Mouse (Mus musculus) ZHBTc4 (cell line): ENCODE data around the gene Stk40.
"Not testable (repeated sequence)": the region's sequence is repeated elsewhere in the genome, so short reads cannot be mapped to it uniquely, and the experiment has no call there.

ENCODE experiments used
- DNase-seq: peaks from one replicate; pipeline ENCODE4 v3.0.0-alpha.2; 2011; ENCODE audit warnings: low read depth, low spot score

Gene Stk40

DNA sequence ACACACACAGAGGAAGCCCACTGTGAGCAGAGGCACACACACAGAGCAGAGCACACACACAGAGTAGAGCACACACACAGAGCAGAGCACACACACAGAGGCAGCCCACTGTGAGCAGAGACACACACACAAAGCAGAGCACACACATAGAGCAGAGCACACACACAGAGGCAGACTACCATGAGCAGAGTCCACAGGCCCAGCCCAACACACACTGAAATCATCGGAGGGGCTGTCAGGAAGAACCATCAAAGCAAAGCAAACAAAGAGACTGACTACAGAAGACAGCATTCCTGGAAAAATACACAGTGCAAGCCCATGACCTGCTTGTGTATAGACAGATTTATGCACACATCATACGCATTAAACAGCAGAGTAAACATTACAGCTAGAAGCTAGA lies 52.1 kb downstream of the Stk40 start:
- DNase-seq, result no peak

DNA sequence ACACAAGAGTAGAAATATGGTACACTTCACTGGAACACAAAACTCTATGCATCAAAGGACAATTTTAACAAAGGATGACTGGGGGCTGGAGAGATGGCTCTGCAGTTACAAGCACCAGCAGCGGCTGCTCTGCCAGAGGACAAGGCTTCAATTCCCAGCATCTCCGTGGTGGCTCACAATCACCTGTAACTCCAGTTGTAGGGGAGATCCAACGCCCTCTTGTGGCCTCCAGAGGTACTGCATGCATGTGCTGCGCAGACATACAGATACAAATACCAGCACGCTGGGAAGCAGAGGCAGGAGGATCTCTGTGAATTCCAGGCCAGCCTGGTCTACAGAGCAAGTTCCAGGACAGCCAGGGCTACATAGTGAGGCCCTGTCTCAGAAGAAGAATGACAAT lies 52.9 kb downstream of the Stk40 start:
- peak; percentile 90 for DNase-seq

DNA sequence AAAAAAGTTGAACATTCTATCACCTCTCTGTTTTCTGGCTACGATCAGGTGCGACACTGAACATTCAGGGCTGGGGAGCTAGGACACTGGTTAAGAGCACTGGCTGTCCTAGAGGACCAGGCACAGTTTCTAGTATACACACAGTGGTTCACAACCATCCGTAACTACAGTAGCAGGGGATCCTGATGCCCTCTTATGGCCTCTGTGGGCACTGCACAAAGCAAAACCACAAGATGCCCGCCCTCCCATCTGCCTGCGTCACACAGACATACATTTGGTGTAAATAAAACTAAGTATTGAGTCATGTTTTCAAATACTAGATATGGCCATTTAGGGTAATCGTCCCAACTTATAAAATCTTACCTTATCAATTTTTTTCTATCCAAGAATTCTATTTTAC lies 53.8 kb downstream of the Stk40 start:
- peak; percentile 64 for DNase-seq

DNA sequence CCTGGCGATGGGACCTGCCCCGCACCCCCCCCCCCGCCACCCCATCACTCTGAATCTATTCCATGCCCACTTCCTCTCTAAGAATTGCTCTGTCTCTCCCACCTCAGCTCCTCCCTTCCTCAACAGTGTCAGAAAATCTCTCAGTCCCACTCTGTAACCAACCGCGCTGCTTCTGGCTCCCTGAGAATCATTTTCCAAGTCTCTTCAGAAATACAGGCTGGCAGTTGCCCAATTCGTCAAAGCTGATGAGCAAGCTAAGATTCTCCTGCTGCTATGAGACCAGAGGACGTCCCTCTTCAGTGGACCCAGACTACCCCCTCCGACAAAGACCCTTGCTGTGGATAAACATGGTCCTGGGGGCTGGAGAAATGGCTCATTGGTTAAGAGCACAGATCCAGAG lies 55.7 kb downstream of the Stk40 start:
- DNase-seq, result no peak

DNA sequence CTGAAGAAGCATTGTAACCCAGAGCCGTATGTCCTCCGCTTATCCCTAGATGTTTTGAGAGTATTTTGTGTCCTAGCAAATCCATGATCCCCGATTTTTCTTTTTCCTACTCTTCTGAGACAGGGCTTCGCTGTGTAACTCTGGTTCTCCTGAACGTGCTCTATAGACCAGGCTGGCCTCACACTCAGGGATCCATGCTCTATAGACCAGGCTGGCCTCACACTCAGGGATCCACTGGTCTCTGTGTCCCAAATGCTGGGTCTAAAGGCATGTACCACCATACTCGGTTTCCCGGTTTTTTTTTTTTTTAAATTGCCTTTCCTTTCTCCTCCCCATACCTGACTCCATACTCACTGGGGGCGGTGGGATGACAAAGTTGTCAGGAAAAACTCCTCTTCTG lies 57.2 kb downstream of the Stk40 start:
- DNase-seq, result no peak

DNA sequence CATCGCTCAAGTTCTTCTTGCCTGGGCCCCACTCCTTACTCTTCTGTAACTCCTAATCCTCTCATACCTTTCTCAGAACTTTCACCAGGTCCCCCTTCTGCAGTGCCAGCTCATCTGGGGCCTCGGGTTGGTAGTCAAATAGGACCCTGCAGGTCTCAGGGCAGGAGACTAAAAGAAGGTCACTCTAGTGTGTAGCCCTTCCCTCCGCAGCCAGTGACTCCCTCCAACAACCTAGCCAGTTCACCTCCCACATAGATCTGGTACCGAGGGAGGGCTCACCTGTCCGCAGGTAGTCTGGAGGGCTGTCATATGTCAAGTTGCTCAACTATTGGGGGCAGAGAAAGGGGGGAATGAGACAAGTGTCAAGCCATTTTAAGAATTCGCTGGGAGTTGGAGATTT lies 57.7 kb downstream of the Stk40 start:
- no peak for DNase-seq

DNA sequence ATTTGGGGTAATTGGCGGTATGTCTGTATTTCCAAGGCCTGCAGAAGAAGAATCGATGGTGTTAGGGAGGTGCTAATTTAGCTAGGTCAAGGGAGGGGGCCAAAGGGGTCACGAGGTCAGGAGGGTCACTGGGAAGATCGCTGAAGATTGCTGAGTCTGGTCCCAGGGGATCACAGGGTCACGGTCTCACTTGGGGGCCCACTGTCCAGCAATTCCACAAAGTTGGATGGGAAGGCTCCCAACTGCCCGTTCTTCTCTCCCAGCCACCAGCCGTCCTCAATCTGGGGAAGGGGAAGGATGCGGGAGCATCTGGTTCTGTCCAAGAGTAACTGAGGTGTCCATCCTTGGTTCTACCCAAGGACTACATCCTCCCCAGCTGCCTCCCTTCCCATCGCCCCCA lies 58.2 kb downstream of the Stk40 start:
- DNase-seq, result no peak

DNA sequence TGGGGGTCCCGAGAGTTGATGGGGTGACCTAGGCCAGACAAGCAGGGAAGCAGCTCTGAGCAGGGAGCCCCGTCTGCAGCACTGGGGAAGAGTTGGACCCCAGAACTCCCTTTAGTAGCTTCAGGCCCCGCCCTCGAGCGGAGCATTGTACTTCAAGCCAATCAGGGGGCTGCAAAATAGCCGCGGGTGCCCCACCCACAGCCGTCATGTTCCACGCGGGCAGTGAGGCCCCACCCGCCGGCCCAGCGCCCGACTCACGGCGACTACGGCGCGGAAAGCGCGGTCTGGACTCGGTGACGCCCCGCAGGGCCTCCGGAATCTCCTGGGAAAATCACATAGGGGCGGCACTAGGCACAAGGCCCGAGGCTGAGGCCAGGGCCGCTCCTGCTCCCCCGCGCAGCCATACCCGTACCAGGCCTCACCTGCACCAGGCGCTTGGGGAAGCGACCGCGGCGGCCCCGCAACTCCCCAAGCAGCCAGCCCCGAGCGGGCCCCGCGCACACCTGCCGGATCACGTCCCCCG lies 58.8 kb downstream of the Stk40 start:
- DNase-seq, result peak; percentile 93

DNA sequence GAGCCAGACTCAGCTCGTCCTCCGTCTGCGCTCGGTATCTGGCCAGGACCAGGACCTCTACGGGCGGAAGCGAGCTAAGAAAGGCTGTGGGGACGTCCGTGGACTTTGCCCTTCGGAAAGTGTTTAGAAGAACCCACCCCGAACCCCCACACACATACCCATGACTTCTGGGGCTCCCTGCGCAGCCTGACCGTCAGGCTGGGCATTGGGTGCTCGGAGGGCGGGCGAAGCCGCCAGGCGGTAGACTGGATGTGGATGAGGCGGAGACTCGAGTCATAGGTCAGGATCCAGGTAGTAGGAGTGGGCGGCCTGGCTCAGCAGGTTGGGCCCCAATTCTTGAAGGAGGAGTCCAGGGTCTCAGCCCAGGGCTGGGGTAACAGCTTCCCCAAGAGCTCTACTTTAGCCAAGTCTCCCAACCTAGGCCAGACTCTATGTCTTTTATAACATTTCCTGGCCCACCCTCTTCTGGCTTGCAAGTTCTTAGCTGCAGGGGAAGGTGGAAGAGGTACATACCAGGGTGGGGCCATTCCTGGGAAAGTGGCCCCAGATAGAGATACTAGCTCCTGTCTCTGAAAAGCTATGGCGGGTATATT lies 59.4 kb downstream of the Stk40 start, which contains the start of gene Sh3d21:
Gene Sh3d21 (minus strand): TSS at position 425 of the 593 bp plus-strand sequence.
- peak; percentile 75 for DNase-seq

DNA sequence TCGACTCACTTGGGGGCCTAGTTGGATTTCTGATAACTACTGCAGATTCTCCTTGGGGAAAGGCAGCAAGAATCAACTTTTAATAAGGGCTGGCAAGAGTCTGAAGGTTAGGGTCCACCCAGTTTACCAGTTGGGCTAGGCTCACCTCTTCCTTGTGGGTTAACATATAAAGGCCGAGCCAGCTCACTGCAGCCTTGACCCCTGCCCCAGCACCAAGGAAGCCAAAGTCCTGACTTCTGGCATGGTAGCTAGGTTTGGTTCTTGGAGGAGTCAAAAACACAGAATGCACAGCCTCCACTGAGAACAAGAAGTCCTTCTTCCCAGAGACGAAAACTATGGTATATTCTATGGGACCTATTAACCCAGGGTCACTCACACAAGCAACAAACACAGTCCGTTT lies 59.9 kb downstream of the Stk40 start:
- DNase-seq, result no peak

DNA sequence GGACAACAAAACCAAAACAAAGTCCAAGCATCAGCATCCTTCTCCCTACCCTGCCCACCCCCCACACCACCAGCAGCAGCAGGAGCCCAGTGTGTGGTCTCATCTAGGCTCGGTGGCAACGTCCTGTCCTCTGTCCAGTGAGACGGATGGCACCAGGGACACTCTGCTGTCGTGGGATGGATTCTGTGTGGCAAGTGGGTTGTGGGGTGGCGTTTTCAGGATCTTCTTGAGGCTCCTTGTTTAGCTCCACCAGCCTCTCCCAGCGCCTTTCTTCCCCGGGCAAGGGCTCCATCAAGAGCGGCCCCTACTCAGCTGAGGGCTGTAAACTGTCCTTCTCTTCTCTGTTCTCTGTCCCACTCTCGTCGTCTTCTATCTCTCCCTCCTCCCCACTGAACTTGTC lies 61.3 kb downstream of the Stk40 start:
- not testable (repeated sequence) for DNase-seq

DNA sequence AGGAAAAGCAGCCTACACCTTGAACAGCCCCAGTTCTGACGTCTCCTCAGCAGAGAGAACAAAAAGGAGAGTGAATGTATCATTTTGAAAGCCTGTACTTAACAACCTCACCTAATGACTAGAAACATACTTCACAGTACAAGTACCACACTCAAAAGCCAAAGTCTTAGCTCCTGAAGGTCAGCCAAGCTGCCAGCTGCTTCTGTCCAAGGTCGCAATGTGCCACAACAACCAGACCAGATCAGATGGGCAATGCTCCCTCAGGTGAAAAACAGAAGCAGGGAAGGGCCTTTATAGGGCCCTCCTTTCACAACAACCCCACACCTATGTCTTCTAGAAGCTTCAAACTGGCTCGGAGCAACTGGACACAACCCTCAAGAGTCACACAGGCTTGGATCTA lies 62.3 kb downstream of the Stk40 start:
- DNase-seq, result no peak

DNA sequence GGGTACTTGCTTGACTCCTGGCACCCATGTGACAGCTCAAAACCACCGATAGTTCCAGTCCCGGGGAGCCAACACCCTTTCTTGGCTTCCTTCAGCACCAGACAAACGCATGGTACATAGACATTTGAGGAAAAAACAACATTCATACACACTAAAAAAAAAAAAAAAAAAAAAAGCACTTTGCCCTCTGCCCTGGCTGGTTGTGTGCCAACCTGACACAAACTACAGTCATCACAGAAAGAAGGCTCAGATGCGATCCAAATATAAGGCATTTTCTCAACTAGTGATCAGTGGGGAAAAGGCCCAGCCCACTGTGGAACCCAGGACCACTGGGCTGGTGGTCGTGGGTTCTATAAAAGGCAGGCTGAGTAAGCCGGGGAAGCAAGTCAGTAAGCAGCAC lies 65.1 kb downstream of the Stk40 start:
- DNase-seq, result no peak

DNA sequence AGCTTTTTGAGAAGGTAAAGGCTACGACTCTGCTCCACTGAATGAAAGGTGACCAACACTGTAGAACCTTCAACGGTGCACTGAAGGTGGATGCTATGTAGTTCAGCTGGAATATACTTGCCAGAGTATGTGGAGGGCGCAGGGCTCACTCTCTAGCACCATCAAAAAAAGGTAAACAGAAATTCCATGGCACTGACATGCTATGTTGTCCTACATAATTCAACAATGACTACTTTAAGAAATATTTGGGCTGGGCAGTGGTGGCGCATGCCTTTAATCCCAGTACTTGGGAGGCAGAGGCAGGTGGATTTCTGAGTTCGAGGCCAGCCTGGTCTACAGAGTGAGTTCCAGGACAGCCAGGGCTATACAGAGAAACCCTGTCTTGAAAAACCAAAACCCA lies 67.0 kb downstream of the Stk40 start:
- DNase-seq, result not testable (repeated sequence)

DNA sequence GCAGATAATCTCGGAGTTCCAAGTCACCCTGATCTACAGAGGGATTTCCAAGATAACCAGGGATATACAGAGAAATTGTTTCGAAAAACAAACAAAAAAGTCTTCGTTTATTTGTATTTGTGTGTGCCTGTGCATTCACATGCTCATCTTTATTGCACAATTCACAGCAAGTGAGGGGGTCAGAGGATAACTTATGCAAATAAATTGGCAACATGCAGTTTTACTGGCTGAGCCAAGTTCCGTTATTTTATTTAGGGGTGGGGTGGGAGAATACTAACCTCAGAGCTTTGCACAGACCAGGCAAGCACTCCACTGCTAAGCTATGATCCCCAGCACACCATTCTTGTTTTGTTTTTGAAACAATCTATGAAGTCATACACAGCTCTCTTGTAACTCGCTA lies 70.0 kb downstream of the Stk40 start:
- no peak for DNase-seq

DNA sequence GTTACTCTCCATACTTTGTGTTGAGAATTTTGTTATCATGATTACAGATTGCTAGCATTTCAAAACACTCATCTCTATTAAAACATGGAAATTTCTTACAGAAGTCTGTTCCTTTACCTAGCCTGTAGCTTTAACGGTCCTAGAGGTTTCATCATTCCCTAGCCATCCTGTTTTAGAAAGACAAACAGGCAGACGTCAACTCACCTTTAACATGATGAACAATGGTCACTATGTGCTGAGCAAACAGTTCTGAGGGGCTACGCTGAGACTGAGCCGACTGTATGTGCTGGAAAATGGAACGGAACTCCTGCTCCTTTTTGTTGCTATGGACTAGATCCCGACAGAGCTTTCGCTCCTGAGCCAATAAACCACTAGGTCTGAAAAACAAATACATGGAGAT lies 72.2 kb downstream of the Stk40 start:
- DNase-seq, result not testable (repeated sequence)

DNA sequence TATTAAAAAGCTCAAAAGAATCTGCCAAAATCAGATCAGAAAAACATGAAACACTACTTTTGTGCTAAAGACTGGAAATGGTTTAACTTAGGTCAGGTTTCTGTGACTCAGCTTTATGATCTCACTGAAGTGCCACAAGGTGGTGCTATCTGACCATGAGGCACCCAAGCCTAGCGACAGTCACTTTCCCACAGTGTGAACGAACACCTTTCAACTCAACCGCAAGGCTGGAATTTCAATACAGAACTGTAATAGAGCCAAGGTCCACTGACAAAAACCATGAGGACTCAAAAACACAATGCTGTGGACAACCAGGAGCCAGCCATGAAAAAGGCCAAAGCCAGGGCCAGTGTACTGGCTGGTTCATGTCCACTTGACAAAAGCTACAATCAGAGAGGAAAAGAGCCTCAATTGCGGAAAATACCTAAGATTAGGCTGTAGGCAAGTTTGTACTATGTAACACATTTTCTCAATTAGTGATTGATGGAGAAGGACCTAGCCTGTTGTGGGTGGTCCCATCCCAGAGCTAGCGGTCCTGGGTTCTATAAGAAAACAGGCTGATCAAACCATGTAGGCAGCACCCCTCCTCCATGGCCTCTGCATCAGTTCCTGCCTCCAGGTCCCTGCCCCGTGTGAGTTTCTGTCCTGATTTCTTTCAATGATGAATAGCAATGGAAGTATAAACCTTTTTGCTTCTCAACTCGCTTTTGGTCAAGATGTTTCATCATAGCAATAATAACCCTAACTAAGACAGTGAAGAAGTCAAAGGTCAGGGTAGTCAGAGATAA lies 77.6 kb downstream of the Stk40 start:
- DNase-seq, result peak; percentile 82

DNA sequence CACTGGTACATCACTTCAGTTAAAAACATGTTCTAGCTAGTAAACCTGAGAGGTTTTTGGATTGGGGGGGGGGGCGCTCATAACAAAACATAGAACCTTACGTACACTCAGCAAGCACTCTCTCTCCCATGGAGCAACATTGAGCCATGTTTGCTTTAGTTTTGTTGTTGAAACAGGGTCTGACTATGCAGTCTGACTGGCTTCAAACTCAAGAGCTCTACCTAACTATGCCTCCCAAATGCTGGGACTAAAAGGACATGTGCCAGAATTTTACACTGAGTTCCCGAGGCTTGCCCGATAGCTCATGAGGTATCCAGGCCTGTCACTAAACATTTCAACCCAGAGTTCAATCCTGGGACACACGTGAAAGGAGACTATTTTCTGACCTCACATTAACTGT lies 79.3 kb downstream of the Stk40 start:
- no peak for DNase-seq

DNA sequence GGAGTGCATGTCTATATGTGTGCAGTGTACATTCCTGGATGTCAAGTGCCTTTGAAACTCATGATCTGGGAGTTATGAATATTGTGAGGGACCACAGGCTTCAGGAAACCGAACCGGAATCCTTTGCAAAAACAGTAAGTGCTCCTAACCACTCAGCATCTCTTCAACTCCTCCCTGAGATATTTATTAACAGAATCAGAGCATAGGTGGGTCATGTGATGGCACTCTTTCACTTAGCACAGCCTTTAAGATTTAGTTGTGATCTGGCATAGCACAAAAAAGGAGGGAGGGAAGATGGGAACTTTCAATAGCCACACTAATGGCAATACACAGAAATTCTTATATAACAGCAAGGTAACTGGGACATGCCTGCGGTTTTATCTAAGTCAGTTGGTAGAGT lies 83.3 kb downstream of the Stk40 start:
- DNase-seq, result no peak
